Mouse (Mus musculus): ENCODE measurements around the gene Atl2.

Atl2 gene

DNA sequence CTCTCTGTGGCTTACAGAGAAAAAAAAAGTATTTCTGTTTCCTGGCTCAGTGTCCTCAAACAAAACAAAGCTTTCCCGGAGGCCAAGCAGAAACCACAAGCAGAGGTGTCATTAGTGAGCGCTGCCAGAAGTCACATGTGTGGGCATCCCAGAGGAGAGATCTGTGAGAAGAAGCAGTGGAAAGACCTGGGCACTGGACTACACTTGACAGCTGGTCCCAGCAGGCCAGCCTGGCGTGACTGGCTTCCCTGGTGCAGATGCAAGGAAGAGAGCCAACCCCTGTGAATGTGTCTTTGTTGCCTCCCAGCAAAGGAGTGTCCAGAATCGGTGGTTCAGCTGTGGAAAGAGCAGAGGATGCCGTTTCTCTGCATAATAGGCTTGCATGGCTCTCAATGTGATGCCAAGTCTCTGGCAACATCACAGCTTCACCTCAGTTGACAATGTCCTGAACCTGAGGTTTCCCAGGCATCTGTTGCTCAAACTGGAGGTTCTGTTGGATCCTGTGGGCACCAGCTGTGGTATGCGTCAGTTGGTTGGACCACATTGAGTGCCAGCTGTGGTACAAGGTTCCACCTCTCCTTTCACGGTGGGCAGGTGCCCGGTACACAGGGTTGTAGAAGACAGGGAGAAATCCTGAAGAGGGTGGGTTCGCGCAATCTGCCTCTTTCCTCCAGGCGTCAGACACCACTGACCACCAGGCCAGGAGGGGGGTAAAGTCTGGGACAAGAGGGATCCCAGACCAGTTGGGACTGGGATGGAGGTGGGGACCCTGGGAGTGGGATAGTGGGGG is 70.5 kb downstream of the Atl2 start:
- DNase-seq (ENCODE audit: extremely low read depth, low read depth, low spot score), result peak; percentile 67

DNA sequence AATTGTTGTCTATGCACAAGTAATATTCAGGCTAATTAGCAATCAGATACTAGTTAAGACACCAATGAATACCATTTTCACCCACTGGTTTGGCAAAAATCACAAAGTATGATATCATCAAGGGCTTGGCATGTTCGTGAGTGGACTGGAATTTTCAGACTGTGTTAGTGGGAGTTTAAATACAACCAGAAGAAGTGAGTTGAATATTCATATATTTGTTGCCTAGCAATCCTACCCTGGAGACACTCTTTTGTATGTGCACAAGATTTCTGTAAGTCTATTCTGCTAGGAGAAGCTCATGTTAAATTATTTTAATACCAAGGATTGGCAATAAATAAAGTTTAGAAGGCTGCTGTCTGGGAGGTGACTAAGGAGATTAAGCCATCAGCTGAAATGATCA is 71.5 kb downstream of the Atl2 start:
- DNase-seq (ENCODE audit: extremely low read depth, low read depth, low spot score), result no peak

DNA sequence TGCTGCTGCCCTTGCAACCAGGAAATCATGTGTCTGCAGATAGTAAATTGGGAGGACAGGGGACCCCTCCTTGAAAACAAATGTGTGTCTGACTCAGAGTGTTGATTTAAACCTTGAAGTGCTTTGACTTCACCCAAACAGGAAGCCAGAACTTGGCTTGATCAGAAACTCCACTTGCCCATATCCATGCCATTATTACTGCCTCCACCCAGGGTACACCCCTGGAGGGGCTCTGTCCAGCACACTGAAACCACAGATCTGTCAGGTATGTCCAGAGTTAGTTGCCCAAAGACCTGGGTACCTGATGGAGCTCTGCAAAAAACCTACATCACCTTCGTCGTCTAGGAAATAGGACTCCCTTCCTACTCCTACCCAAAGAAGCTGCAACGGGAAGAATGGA is 77.0 kb downstream of the Atl2 start:
- no peak for DNase-seq (ENCODE audit: extremely low read depth, low read depth, low spot score)

DNA sequence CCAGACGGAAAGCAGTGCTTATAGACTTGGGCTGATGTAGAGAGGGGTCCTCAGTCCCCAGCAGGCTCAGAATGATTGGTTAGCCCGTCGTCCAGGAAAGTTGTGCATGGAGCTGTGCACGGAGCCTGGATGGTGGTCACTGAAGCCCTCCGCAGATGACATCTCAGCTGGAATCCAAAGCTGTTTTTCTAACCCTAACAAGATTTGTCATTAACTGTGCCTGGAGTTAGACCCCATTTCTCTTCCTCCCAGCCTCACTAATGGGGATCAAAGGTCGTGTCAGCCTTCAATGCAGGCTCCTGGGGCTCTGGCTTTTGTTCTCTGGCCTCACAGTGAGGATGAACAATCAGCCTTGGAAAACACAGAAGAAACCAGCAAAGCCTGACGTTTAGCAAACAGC is 77.9 kb downstream of the Atl2 start:
- no peak for DNase-seq (ENCODE audit: extremely low read depth, low read depth, low spot score)

DNA sequence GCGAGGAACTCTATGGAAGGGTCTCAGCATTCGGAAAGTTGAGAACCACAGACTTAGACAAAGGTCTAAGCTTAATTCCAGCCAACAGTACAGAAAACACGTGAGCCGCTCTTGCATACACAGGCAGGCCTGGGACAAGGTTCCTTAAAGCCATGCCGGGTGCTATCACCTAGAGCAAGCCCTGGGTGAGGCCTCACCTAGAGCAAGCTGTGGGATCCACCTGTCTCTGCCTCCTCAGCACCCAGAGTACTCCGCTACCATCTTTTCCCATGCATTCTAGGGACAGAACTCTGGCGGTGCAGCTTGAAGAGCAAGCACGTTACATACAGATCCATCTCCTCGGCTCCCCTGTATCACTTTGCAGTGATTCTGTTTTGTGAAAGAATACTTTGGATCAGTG is 78.4 kb downstream of the Atl2 start:
- no peak for DNase-seq (ENCODE audit: extremely low read depth, low read depth, low spot score)

DNA sequence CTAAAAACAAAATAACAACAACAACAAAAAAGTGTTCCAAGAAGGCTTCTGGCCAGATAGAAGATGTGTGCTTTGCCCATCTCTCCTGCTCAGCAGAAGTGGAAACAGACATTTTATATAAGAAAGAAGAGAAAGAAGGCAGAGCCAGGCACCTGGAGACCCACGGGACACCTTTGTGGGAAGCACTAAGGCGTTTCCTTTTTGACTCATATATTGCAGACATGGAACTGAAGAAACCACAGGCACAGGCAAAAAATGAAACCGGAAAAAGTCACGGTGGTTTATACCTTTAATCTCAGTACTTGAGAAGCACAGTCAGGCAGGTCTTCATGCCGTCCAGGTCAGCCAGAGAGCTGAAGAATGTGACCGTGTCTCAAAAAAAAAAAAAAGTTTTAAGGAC is 79.0 kb downstream of the Atl2 start:
- no peak for DNase-seq (ENCODE audit: extremely low read depth, low read depth, low spot score)

DNA sequence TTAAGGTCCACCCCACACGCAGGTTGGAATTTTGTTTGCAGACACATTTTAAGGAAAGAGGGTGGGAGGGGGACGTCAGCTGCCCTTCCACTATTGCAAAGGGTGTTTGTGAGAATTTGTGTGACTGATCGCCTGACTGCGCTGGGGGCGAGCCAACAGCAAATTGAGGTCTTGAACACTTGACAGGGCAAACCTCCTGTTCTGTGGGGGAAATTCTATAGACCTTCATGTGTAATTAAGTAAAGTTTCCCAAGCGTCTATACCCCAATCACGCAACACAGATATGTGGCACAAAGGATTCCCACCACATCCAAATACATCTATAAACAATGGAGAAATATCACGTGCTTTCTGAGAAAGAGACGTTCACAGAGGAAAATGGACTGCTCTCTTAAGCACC is 85.5 kb downstream of the Atl2 start:
- no peak for DNase-seq (ENCODE audit: extremely low read depth, low read depth, low spot score)

DNA sequence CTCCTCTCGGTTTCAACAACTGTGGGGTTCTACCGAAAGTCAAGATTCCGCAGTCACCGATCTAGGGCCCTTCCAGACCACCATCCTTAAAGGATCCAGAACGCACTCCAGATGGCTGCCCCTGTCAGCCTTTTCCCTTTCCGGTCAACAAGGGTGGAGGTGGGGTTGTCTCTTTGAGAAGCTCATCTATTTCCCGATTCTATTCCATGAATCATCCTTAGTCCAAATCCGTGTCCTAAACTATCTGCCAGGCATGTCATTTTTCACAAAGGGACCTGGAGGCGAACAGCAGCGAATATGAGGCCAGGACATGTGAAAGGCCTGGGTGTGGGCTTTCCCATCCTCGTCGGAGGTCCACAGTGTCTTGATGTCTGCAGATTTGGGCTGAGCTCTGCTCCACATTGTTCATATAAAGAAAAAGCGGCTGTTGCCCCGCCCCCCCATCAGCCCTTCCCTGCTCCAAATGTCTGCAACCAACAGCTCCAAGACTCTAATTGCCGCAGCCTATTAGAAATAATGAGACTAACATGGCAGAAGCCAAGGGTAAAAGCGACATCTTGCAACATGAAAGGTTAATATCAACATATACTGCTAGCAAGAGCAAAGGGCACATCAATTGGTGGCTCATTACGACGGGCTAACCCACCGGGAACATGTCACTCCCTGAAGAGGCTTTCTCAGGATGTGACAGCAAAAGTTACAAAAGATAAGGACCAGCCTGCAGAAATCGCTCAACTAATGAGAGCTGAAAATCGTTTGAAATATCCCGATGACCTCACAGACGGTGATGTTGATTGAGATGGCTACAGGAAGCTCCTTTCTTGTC is 86.2 kb downstream of the Atl2 start:
- DNase-seq (ENCODE audit: extremely low read depth, low read depth, low spot score), result no peak

DNA sequence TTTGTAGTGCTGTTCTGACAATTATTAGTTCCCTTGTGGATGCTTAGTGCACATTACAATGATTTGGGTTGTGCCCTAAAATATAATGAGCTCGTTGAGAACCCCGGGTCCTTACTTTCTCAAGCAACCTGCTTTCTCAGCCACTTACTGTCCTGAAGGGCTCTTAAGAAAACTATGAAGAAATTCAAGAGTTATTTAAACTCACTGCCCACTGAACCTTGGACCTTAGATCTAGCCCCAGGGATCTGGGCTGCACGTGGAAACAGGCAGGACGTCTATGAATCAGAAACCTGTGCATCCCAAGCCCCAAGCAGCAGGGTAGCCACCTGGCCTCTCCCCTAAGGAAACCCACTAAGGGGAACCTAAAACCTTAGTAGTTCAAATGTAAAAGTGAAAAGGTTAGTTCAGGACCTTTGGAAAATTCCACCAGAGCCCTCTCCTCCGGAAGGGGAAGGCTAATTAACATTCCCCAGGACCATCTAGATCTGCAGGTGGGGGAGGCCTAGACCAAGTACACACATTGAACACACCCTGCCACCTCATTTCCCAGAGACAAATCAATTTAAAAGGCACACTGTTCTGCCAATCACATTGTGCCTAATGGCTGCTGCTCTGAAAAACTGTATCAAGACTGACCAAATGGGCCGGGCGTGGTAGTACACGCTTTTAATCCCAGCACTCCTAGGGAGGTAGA is 88.5 kb downstream of the Atl2 start:
- DNase-seq (ENCODE audit: extremely low read depth, low read depth, low spot score), result no peak

DNA sequence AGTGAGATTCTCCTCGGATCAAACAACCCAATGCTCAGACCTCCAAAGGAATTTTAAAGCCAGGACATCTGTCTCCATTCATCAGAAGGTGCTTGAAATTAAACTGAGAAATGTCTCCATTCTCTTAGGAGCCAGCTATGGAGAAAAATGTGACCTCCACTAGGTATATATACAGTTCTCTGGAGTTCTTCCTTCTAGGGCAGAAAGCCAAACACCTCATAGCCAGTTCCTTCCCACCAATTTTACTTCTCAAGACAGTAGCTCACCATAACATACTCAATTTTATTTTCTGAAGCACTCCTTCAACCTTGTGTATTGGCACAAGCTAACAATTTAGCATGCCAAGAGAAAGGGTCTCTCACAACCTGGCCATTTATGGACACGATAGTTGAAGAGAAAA is 91.2 kb downstream of the Atl2 start:
- DNase-seq (ENCODE audit: extremely low read depth, low read depth, low spot score), result no peak

DNA sequence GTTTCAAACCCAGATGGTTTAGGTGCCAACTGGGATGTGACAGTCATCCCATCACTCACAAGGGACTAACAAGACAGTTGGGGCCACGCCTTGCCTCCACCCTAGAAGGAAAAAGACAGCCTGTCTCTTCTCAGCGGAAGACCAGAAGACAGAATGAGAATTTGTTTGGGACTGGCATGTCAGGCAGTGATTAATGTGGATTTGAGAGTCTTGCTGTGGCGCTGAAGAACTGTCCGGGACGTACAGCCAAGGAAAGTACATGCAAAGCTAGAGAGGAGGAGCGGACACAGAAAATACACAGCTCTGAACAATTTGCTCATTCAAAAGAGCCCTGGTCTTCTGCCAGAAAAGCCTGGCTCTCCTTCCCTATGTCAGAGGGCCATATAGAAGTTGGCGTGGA is 93.9 kb downstream of the Atl2 start:
- DNase-seq (ENCODE audit: extremely low read depth, low read depth, low spot score), result no peak

DNA sequence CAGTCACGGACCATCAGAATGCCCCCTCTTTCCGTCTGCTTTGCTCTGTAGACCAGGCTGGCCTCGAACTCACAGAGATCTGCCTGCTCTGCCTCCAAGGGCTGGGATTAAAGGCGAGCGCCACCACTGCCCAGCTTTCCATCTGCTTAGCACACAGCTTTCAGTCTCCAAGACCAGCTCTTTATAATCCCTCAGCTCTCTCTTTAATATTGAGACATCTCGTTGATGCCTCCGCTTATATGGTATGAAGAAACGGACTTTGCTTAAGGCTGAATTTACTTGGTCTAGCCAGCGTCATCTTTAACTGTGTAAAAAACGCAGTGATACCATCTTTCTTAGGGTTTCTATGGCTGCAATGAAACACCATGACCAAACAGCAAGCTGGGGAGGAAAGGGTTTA is 97.1 kb downstream of the Atl2 start:
- no peak for DNase-seq (ENCODE audit: extremely low read depth, low read depth, low spot score)
